Mouse (Mus musculus): Measurements from ENCODE around the gene Elmo1.

- TF ChIP-seq CTCF (IDR thresholded peaks at IDR 0.05; ENCODE audit: insufficient read depth, low read depth, low read length) (no peak), POLR2A (IDR thresholded peaks at IDR 0.05; ENCODE audit: insufficient read depth, low read depth, low read length) (no peak)
Observed at GRCm38 (mm10) chr13:20404530-20404929, 314.1 kb downstream of the Elmo1 start.

Data from olfactory bulb, adult 2 months (tissue).